Mouse (Mus musculus) forebrain, embryonic 14.5 days (tissue): Measurements from ENCODE around the gene Apod. TPM values are rescaled to one million over a fixed set of nuclear protein-coding genes. Genes with fewer than 3 reads are reported as not detected.
"Not testable (repeated sequence)": the region's sequence is repeated elsewhere in the genome, so short reads cannot be mapped to it uniquely, and the experiment has no call there.

Experiments
- ATAC-seq: fragments of 200-750 bp; cut with Nextera tagmentation; 2 replicates; pipeline ENCODE4 v1.8.0; 2017; ENCODE audit warnings: mild to moderate bottlenecking, moderate library complexity
- DNase-seq: peaks from one replicate; pipeline ENCODE4 v3.0.0-alpha.2; 2015; ENCODE audit warnings: low spot score
- H3K27ac ChIP-seq: fragments of 300-500 bp; sonication (generic); 2 replicates; pipeline ENCODE4 v1.5.1; 2014; ENCODE audit warnings: low read depth, mild to moderate bottlenecking, control low read depth, low read length, moderate library complexity
- H3K27me3 ChIP-seq: fragments of 300-500 bp; sonication (generic); replicated peaks from 2 replicates; pipeline ENCODE4 v1.6.1; 2014; ENCODE audit warnings: low read length, control low read depth, mixed read lengths; ENCODE audit not compliant: control insufficient read depth, insufficient read depth
- H3K36me3 ChIP-seq: fragments of 300-500 bp; sonication (generic); 2 replicates; pipeline ENCODE4 v1.6.1; 2014; ENCODE audit warnings: low read length, control low read depth; ENCODE audit not compliant: control insufficient read depth, insufficient read depth
- H3K4me1 ChIP-seq: fragments of 300-500 bp; sonication (generic); 2 replicates; pipeline ENCODE4 v1.6.1; 2014; ENCODE audit warnings: antibody characterized with exemption, low read length, control low read depth; ENCODE audit not compliant: control insufficient read depth, insufficient read depth
- H3K4me2 ChIP-seq: fragments of 300-500 bp; sonication (generic); 2 replicates; pipeline ENCODE4 v1.6.1; 2014; ENCODE audit warnings: mild to moderate bottlenecking, control low read depth, low read length
- H3K4me3 ChIP-seq: fragments of 300-500 bp; sonication (generic); 2 replicates; pipeline ENCODE4 v1.5.1; 2014; ENCODE audit warnings: low read depth, low read length, control low read depth
- H3K9ac ChIP-seq: fragments of 300-500 bp; sonication (generic); 2 replicates; pipeline ENCODE4 v1.6.1; 2014; ENCODE audit warnings: mild to moderate bottlenecking, low read length, control low read depth, moderate library complexity
- H3K9me3 ChIP-seq: fragments of 300-500 bp; sonication (generic); replicated peaks from 2 replicates; pipeline ENCODE4 v1.6.1; 2016; ENCODE audit warnings: low read length, control low read depth, mixed read lengths; ENCODE audit not compliant: control insufficient read depth
- WGBS: fragments of 180-500 bp; shearing (Covaris S2); extraction: QIAGEN DNeasy Blood & Tissue Kit; methylation state at CpG from one replicate; pipeline ENCODE4 v1.1.7; 2014; 5-methylcytosine and 5-hydroxymethylcytosine counted together
- polyA plus RNA-seq: library from polyadenylated mRNA; unstranded; fragments of >200 nt; fragmentation: Nextera tagmentation; extraction: Ambion mirVana; gene quantifications from 2 replicates; pipeline ENCODE4 v1.2.1, GENCODE M21; 2014

The Apod gene
- polyA plus RNA-seq, 1 experiment from 2014 or later: 65.3 TPM

DNA sequence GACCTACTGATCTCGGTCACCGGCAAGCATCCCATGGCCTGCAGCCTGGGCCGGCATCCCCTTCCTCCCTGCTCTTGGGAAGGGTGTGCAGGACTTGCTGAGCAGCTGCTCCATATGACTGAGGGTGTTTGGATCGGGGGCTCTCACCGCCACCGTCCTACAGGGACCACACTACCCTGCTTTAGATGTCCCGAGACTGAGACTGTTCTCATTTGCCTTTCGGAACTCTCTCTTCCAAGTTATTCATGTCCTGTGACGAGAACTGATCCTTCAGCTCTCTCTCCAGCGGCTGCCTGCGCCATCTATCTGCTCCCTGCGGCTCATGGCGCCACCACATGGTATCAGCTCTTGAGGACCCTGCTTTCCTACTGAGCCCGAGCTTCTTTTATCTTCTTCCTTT lies 33.0 kb upstream of the Apod start:
- DNase-seq (peak; percentile 67), ATAC-seq (0 out of 2 replicates have a peak, but pooled peaks have one; percentile 50)
- Histone ChIP-seq H3K4me1 (no peaks in the 10 kb centered on the region), H3K9me3 (no peaks in the 10 kb centered on the region), H3K27ac (no peak overlapping the region), H3K27me3 (no peaks in the 10 kb centered on the region), H3K9ac (no peak overlapping the region), H3K36me3 (no peaks in the 10 kb centered on the region), H3K4me2 (peak overlapping the region; percentile 28; the same call in 1 of the 2 replicates), H3K4me3 (no peak overlapping the region)
- 9% methylated on average over 14 of the region's 14 CpGs for WGBS

DNA sequence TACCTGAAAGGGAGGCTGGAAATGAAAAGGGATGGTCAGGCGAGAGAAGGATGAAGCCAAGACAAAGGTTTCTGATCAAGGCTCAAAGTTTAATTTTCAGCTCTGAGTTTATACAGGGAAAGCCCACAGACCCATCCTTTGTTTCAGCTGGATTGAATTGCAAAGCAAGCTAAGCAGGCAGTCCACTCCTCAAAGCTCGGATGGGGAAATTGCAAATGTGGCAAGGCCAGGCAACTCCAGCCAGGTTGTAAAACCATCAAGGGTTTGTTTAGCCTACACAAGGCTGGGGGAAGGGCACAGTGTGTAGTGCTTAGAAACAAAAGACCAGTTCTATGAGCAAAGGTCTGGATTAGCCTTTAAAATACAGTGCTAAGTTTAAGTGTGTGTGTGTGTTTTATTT lies 28.4 kb upstream of the Apod start:
- Histone ChIP-seq H3K4me2 (no peak overlapping the region), H3K9me3 (no peaks in the 10 kb centered on the region), H3K27me3 (no peaks in the 10 kb centered on the region), H3K36me3 (no peaks in the 10 kb centered on the region), H3K4me1 (no peaks in the 10 kb centered on the region), H3K4me3 (no peak overlapping the region), H3K9ac (no peak overlapping the region), H3K27ac (no peak overlapping the region)
- no peak for DNase-seq
- 24% methylated on average over 2 of the region's 2 CpGs for WGBS
- no peak for ATAC-seq

DNA sequence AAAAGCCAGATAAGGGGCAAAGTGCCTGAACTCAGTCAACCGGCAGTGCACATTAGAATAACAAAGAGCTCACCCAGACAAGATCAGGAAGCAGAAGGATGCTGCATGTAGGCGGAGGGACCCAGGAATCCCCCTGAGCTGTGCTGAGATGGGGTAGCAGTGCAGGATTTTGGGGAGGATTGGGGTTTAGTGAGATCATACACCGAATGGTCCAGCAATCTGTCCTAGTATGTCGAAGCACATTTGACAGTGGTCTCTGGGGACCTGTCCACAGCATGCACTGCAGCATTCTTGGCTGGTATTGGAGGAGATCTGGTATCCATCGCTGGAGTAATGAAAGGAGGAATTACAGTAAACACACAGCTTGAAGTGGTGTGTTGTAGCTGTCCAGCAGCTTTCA lies 27.9 kb upstream of the Apod start:
- no peaks in the 10 kb centered on the region for H3K36me3 ChIP-seq
- H3K9ac ChIP-seq: no peak overlapping the region
- ATAC-seq (no peak), DNase-seq (no peak)
- no peak overlapping the region for H3K27ac ChIP-seq
- no peak overlapping the region for H3K4me3 ChIP-seq
- no peaks in the 10 kb centered on the region for H3K9me3 ChIP-seq
- H3K4me2 ChIP-seq: no peak overlapping the region
- no peaks in the 10 kb centered on the region for H3K27me3 ChIP-seq
- no peaks in the 10 kb centered on the region for H3K4me1 ChIP-seq
- 18% methylated on average over 5 of the region's 5 CpGs for WGBS

DNA sequence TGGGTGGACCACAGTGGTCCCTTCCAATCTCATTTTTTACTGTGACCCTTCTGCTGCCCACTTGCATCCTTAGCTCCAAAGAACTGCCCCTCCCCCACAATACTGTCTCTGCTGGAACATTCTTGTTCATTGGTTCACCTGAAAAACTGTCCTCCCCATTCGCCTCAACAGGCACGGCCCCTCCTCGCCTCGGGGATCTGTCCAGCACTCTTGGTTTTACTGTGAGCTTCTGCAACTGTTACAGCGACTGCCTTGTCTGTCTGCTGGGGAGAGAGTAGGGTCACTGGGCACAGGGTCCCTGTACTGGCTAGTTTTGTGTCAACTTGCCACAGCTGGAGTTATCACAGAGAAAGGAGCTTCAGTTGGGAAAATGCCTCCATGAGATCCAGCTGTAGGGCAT lies 24.7 kb upstream of the Apod start:
- no peak for ATAC-seq
- 50% methylated on average over 5 of the region's 5 CpGs for WGBS
- DNase-seq: no peak

DNA sequence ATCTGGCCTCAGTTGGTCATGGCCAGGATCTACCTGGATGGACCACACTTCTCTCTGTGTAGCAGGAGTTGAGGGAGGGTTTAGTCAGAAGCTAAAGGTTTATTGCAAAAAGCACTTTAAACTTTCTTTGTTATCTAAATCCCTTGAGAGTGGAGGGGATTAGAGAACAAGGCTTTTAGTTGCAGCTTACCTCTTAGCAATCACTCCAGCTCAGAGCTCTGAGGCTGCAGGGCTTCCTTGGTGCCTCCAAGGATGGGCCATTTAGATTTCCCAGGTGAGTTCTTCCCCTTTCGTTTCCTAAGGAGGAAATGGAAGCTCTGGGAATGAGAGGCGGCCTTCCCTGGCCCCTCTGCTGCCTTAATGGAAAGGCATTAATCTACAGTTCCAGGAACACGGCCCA lies 23.3 kb upstream of the Apod start:
- no peak overlapping the region for H3K4me3 ChIP-seq
- H3K27me3 ChIP-seq: no peaks in the 10 kb centered on the region
- DNase-seq (no peak), ATAC-seq (no peak)
- WGBS: 25% methylated on average over 3 of the region's 3 CpGs
- H3K27ac ChIP-seq: no peak overlapping the region
- H3K9me3 ChIP-seq: no peaks in the 10 kb centered on the region
- no peak overlapping the region for H3K4me2 ChIP-seq
- no peaks in the 10 kb centered on the region for H3K4me1 ChIP-seq
- no peaks in the 10 kb centered on the region for H3K36me3 ChIP-seq
- H3K9ac ChIP-seq: no peak overlapping the region

More for the DNA sequence above, 24.7 kb upstream of the Apod start:
- Histone ChIP-seq H3K9ac (no peak overlapping the region), H3K27ac (no peak overlapping the region), H3K4me3 (no peak overlapping the region), H3K27me3 (no peaks in the 10 kb centered on the region), H3K9me3 (no peaks in the 10 kb centered on the region), H3K4me2 (no peak overlapping the region), H3K4me1 (no peaks in the 10 kb centered on the region), H3K36me3 (no peaks in the 10 kb centered on the region)

DNA sequence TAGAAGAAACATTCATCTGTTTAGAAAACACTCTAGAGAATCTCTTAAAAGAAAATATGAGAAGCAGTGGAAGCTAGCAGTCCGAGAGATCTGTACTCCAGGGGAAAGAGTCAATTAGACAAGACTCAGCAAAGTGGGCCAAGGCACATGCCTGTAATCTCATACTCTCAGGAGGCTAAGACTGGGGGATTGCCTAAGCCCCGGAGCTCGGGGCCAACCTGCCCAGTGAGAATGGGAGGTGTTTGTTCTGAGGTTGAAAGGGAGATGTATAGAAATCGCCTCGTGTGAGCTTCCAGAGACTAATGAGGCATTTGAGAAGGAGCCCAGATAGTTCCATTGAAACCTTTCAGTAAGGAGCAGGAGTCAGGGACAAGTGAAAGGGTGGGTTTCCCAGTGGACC lies 20.2 kb upstream of the Apod start:
- Histone ChIP-seq H3K9me3 (no peaks in the 10 kb centered on the region), H3K9ac (no peak overlapping the region), H3K4me3 (no peak overlapping the region), H3K4me2 (no peak overlapping the region), H3K4me1 (no peaks in the 10 kb centered on the region), H3K36me3 (no peaks in the 10 kb centered on the region), H3K27ac (no peak overlapping the region), H3K27me3 (no peaks in the 10 kb centered on the region)
- DNase-seq: no peak
- no peak for ATAC-seq
- 6% methylated on average over 5 of the region's 5 CpGs for WGBS

DNA sequence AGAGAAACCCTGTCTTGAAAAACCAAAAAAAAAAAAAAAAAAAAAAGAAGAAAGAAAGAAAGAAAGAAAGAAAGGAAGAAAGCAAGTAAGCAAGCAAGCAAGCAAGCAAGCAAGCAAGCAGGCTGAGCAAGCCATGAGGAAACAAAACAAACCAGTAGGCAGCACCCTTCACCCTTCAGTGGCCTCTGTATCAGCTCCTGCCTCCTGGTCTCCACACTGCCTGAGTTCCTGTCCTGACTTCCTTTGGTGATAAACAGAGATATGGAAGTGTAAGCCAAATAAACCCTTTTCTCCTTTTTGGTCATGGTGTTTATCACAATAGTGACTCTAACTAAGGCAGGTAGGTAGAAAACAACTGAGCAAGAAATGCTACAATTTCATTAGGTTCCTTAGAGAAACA lies 18.0 kb upstream of the Apod start:
- no peak overlapping the region for H3K4me3 ChIP-seq
- ATAC-seq (no peak), DNase-seq (no peak)
- no peak overlapping the region for H3K27ac ChIP-seq
- H3K36me3 ChIP-seq: no peaks in the 10 kb centered on the region
- no peak overlapping the region for H3K4me2 ChIP-seq
- H3K9ac ChIP-seq: no peak overlapping the region
- no peaks in the 10 kb centered on the region for H3K27me3 ChIP-seq
- no peaks in the 10 kb centered on the region for H3K4me1 ChIP-seq
- no peaks in the 10 kb centered on the region for H3K9me3 ChIP-seq

DNA sequence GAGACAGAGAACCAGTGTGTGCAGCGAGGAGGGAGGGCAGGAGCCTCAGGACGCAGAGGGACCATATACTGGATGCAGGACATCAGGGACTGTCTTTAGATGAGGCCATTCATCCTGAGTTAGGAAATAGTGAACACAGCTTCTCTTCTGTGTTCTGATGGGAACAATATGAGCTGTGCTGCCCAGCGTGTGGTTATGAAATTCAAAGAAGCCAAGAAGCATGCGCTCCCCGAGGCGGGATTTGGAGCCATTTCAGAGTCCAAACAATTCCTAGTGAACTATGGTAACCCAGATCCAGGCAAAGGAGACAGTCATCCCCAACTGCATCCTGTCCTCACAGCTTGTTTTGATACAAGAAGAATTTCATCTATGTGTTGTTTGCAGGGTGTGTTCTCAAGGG lies 16.4 kb upstream of the Apod start:
- not testable (repeated sequence) for DNase-seq, H3K27ac ChIP-seq, H3K27me3 ChIP-seq, H3K36me3 ChIP-seq, H3K4me3 ChIP-seq, H3K9me3 ChIP-seq, ATAC-seq, H3K4me2 ChIP-seq, H3K4me1 ChIP-seq, H3K9ac ChIP-seq
- WGBS: 80% methylated on average over 6 of the region's 6 CpGs

DNA sequence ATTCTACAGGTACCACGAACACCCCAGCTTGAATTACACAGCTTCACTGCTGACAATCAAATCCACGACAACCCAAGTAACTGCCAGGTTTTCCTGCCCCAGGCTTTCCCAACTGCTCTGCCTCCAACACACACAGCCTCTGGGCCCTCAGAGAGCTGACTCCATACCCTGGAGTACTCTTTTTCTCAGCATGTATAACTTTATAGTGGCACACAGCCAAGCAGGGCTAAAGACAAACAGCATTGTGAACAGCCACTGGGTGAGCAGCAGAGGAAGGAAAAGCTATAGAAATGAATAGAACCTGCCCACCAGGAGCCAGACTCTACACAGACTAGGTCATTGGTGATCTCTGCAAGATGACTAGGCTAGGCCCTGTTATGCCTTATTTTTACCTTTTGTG lies 15.1 kb upstream of the Apod start:
- 72% methylated on average over 2 of the region's 2 CpGs for WGBS
- ATAC-seq (no peak), DNase-seq (no peak)
- Histone ChIP-seq H3K36me3 (no peaks in the 10 kb centered on the region), H3K27me3 (no peaks in the 10 kb centered on the region), H3K9ac (no peak overlapping the region), H3K4me2 (no peak overlapping the region), H3K4me3 (no peak overlapping the region), H3K27ac (no peak overlapping the region), H3K9me3 (no peaks in the 10 kb centered on the region), H3K4me1 (no peaks in the 10 kb centered on the region)

DNA sequence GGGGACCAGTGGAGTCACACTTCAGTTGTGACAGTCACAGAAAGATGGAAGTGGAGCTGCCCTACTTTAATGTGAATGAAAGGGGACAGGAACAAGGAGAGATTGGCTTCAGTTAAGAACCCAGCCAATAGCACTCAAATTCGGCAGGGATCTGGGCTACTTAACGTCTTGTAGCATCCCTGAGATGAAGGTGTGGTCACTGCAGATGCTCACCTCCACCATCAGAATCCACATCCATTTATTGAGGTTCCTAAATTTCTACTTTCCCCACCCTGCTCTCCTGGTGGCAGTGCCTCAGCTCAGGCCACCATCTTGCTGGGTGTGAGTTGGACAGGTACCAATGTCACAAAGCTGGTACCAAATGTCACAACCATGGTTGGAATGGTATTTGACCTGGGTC lies 13.3 kb upstream of the Apod start:
- whole genome bisulfite sequencing: 96% methylated on average over 2 of the region's 2 CpGs
- H3K4me3 ChIP-seq: no peak overlapping the region
- no peaks in the 10 kb centered on the region for H3K4me1 ChIP-seq
- H3K9ac ChIP-seq: no peak overlapping the region
- no peak for DNase-seq
- H3K27ac ChIP-seq: no peak overlapping the region
- no peaks in the 10 kb centered on the region for H3K36me3 ChIP-seq
- no peak overlapping the region for H3K4me2 ChIP-seq
- no peak for ATAC-seq
- H3K27me3 ChIP-seq: no peaks in the 10 kb centered on the region
- H3K9me3 ChIP-seq: no peaks in the 10 kb centered on the region
